Mouse (Mus musculus) thymus, postnatal 14 days (tissue): ENCODE results near the gene Bcorl1.
"Not testable (repeated sequence)": the region's sequence is repeated elsewhere in the genome, so short reads cannot be mapped to it uniquely, and the experiment has no call there.

Experiments
- DNase-seq: peaks from one replicate; pipeline ENCODE4 v3.0.0; 2021

The Bcorl1 gene

GRCm38 (mm10) chrX:48399994-48400393 lies 58.8 kb downstream of the Bcorl1 start:
- no peak for DNase-seq

- DNase-seq = no peak
These were observed 64.0 kb downstream of the Bcorl1 start for GRCm38 (mm10) chrX:48405141-48405540.

- DNase-seq = peak; percentile 90
These were observed 68.6 kb downstream of the Bcorl1 start for GRCm38 (mm10) chrX:48409611-48410387.

GRCm38 (mm10) chrX:48410388-48410776 lies 69.2 kb downstream of the Bcorl1 start:
- DNase-seq = no peak

GRCm38 (mm10) chrX:48412629-48413028 lies 71.5 kb downstream of the Bcorl1 start:
- no peak for DNase-seq

- DNase-seq = no peak
These were observed 73.1 kb downstream of the Bcorl1 start for GRCm38 (mm10) chrX:48414291-48414690.

GRCm38 (mm10) chrX:48418417-48418816 lies 77.3 kb downstream of the Bcorl1 start:
- DNase-seq = no peak

GRCm38 (mm10) chrX:48422986-48423385 lies 81.8 kb downstream of the Bcorl1 start:
- peak; percentile 81 for DNase-seq

GRCm38 (mm10) chrX:48423671-48424070 lies 82.5 kb downstream of the Bcorl1 start:
- no peak for DNase-seq

- peak; percentile 80 for DNase-seq
These were observed 83.4 kb downstream of the Bcorl1 start for GRCm38 (mm10) chrX:48424583-48424982.

GRCm38 (mm10) chrX:48425280-48425679 lies 84.1 kb downstream of the Bcorl1 start:
- DNase-seq = peak; percentile 87

- DNase-seq = no peak
These were observed 87.1 kb downstream of the Bcorl1 start for GRCm38 (mm10) chrX:48428241-48428640.

GRCm38 (mm10) chrX:48428642-48429041 lies 87.5 kb downstream of the Bcorl1 start:
- DNase-seq = no peak

GRCm38 (mm10) chrX:48429100-48429499 lies 87.9 kb downstream of the Bcorl1 start:
- no peak for DNase-seq

GRCm38 (mm10) chrX:48429538-48429937 lies 88.4 kb downstream of the Bcorl1 start:
- DNase-seq = peak; percentile 82

- peak; percentile 47 for DNase-seq
These were observed 91.7 kb downstream of the Bcorl1 start for GRCm38 (mm10) chrX:48432599-48433526.

- DNase-seq = peak; percentile 92
These were observed 92.4 kb downstream of the Bcorl1 start for GRCm38 (mm10) chrX:48433527-48433899.

GRCm38 (mm10) chrX:48434251-48434650 lies 93.1 kb downstream of the Bcorl1 start:
- no peak for DNase-seq

GRCm38 (mm10) chrX:48435477-48435900 lies 94.3 kb downstream of the Bcorl1 start:
- peak; percentile 69 for DNase-seq

GRCm38 (mm10) chrX:48436082-48436481 lies 94.9 kb downstream of the Bcorl1 start:
- not testable (repeated sequence) for DNase-seq

- peak; percentile 42 for DNase-seq
These were observed 97.9 kb downstream of the Bcorl1 start for GRCm38 (mm10) chrX:48439036-48439435.

GRCm38 (mm10) chrX:48441548-48441947 lies 100.4 kb downstream of the Bcorl1 start:
- DNase-seq = no peak

- DNase-seq = no peak
These were observed 100.8 kb downstream of the Bcorl1 start for GRCm38 (mm10) chrX:48441954-48442353.

GRCm38 (mm10) chrX:48444677-48445076 lies 103.5 kb downstream of the Bcorl1 start:
- no peak for DNase-seq
